Mouse (Mus musculus) lung, postnatal 36 days (tissue): ENCODE data around the gene Ccdc12.

Experiments used
- DNase-seq: peaks from one replicate; pipeline ENCODE4 v3.0.0; 2022; ENCODE audit warnings: mixed read lengths

Ccdc12 gene

GRCm38 (mm10) chr9:110649775-110650174 lies 6.5 kb upstream of the Ccdc12 start:
- DNase-seq = no peak

GRCm38 (mm10) chr9:110651931-110652722 lies 4.2 kb upstream of the Ccdc12 start:
- DNase-seq = peak; percentile 87

- peak; percentile 28 for DNase-seq
Measured at GRCm38 (mm10) chr9:110652963-110653654, 3.2 kb upstream of the Ccdc12 start.

GRCm38 (mm10) chr9:110653655-110654461 lies 2.4 kb upstream of the Ccdc12 start, which contains the start of gene Nbeal2:
TSS of gene Nbeal2 (minus strand) at chr9:110654161.
- peak; percentile 98 for DNase-seq

GRCm38 (mm10) chr9:110654726-110655650 lies 1.3 kb upstream of the Ccdc12 start:
- no peak for DNase-seq

DNA sequence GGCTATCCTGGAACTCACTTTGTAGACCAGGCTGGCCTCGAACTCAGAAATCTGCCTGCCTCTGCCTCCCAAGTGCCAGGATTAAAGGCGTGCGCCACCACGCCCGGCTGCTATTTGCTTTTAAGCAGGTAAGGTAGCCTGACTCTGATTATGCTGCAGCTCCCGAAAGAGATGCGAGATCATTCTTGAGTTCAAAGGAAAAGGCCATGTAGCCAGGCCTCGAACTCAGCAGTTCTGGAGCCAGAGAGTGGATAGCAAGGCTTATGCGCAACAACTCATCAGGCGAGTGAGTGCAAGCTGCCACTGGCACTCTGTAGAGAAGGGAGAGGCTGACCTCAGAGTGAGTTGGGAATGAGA lies 674 bp upstream of the Ccdc12 start:
- DNase-seq = no peak

DNA sequence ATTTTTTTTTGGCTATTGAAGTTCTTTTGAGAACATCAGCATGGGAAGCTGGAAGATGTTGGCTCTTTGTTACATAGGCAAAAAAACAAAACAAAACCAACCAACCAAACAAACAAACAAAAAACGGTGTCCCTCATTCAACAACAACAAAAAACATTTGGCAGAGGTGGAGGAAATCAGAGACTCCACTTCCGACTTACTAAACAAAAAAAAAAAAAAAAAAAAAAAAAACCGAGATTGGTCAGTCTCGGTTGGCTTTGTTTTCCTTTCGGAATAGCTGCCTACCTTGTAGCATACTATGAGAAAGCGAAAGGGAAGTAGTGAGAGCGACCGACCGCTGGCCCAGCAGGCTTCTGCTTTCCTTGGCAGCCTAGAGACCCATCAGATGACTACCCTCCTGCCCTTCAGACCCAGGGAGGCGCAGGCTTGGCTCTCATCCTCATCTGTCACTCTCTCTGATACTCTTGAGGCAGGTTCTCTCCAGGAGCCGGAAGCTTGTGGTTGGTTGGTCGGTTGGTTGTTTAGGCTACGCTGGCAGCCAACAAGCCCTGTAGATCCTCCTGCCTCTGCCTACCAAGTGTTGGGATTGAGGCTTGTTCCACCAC lies 1.3 kb downstream of the Ccdc12 start:
- DNase-seq = peak; percentile 73

GRCm38 (mm10) chr9:110659521-110659920 lies 3.2 kb downstream of the Ccdc12 start:
- no peak for DNase-seq

- DNase-seq = no peak
Measured at GRCm38 (mm10) chr9:110660208-110660607, 3.9 kb downstream of the Ccdc12 start.

GRCm38 (mm10) chr9:110660856-110661612 lies 4.7 kb downstream of the Ccdc12 start:
- DNase-seq = no peak

GRCm38 (mm10) chr9:110662844-110663243 lies 6.5 kb downstream of the Ccdc12 start:
- DNase-seq = no peak

- peak; percentile 83 for DNase-seq
Measured at GRCm38 (mm10) chr9:110665912-110666311, 9.6 kb downstream of the Ccdc12 start.

GRCm38 (mm10) chr9:110666374-110666773 lies 10.1 kb downstream of the Ccdc12 start:
- DNase-seq = no peak

DNA sequence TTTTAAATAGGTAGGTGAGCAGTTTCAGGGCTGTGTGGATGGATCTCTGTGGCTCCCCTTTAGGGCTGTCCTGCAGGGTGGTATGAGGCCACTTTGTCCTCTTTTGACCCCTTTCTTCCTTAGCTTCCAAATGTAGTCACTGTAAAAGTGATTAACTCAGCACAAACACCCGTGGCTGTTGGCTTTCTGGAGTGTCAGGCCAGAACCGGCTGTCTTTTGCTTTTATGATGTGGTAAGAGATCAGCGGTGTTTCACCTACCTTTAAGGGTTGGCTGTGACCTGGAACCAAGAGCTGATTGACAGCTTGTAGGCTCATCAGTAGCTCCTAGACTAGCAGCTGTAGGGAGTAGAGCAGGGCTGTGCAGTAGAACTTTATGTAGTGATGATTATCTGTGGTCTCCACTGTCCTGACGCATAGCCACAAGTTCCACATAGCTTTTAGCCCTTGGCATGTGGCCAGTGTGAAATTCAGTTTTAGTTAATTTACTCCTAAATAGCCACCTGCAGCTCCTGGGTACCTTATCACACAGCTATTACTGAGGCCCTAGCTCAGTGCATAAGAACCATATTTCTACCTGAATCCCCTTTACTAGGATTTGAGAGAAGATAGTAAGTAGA lies 11.0 kb downstream of the Ccdc12 start:
- no peak for DNase-seq

GRCm38 (mm10) chr9:110668601-110669293 lies 12.4 kb downstream of the Ccdc12 start:
- DNase-seq = peak; percentile 50

GRCm38 (mm10) chr9:110669785-110670184 lies 13.5 kb downstream of the Ccdc12 start:
- DNase-seq = no peak

GRCm38 (mm10) chr9:110672462-110673106 lies 16.3 kb downstream of the Ccdc12 start:
- peak; percentile 76 for DNase-seq

DNA sequence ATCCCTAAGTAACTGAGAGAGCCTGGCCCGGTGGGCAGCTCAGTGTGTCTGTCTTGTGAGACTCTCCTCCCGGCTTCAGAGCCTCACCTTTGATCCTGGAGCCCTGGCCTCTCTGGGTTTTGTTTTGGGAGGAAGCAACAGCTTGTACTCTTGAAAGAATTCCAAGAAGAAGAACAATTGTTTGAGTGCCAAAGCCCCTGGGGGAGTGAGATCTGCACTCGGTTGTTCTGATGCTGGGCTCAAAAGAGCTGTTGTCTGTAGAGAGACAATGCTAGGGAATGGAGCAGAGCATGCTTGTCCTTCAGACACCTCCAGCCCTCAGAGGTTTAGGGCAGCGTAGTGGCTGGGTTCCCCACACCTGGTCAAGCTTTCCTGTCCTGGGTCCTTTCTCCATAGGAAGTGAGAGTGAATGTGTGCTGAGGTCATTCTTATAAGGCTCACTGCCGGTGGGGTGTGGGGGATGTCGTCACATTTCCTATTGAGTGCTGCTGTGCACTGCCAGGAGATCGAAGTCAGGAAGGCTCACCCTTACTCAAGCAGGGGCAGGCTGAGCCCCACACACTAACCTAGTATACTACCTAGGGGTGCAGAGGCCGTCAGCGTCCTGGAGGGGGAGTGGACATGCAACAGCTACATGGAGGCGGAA lies 16.9 kb downstream of the Ccdc12 start:
- peak; percentile 45 for DNase-seq

- DNase-seq = peak; percentile 71
Measured at GRCm38 (mm10) chr9:110676492-110676911, 20.2 kb downstream of the Ccdc12 start.
